Mouse (Mus musculus) gastrocnemius, adult 2 months (tissue): ENCODE data around the gene Galnt16. TPM values are rescaled to one million over a fixed set of nuclear protein-coding genes. Genes with fewer than 3 reads are reported as not detected.

Experiments
- DNase-seq: peaks from one replicate; pipeline ENCODE4 v3.0.0; 2022
- H3K27ac ChIP-seq: fragments of 200-600 bp; 2 replicates; pipeline ENCODE4 v1.8.1; 2022; ENCODE audit warnings: mild to moderate bottlenecking
- H3K4me3 ChIP-seq: fragments of 200-600 bp; 2 replicates; pipeline ENCODE4 v1.8.1; 2022; ENCODE audit warnings: mild to moderate bottlenecking, moderate library complexity
- CTCF ChIP-seq: fragments of 200-600 bp; IDR thresholded peaks from 2 replicates; pipeline ENCODE4 v1.8.1; 2022; ENCODE audit warnings: antibody characterized with exemption, mild to moderate bottlenecking, moderate library complexity
- intact Hi-C: fragments of 180-260 bp; cut with DNase I; formaldehyde crosslinking; loops from one replicate; pipeline ENCODE4 v1.15.1; 2025
- long read RNA-seq, 2 experiments: library from polyadenylated mRNA; stranded (forward); transcript quantifications; one replicate each; pipeline ENCODE4 v2.0.0; 2021
- total RNA-seq, 2 experiments: library from RNA; stranded (reverse); gene quantifications; 2 replicates each; pipeline ENCODE4 v1.2.3; 2021

Gene Galnt16
- 1 to 10 TPM; 2.4 to 3.8 TPM for total RNA-seq
- long read RNA-seq, experiment 1, full-length matches to known transcripts, result 2 of 2 reads
- long read RNA-seq, experiment 1, partial matches to known transcripts, result 0 of 2 reads
- long read RNA-seq, experiment 1, other reads (novel, unspliced or antisense), result 0 of 2 reads
- long read RNA-seq, experiment 2, partial matches to known transcripts, result 0 of 1 reads
- long read RNA-seq, experiment 2, other reads (novel, unspliced or antisense), result 0 of 1 reads

GRCm38 (mm10) chr12:80517977-80518376, at the start of gene Galnt16:
Gene Galnt16, plus strand, starts transcription at chr12:80518277.
- intact Hi-C loops, result no loop called here
- peak within 1 kb of the TSS; percentile 69 for H3K27ac ChIP-seq
- peak within 1 kb of the TSS; percentile 81 for H3K4me3 ChIP-seq
- DNase-seq, result no peak
- no peak for TF ChIP-seq CTCF

GRCm38 (mm10) chr12:80470206-80470605, 47.9 kb upstream of the Galnt16 start:
- no peak for TF ChIP-seq CTCF
- Histone ChIP-seq H3K4me3 (no peak overlapping the region), H3K27ac (peak overlapping the region; percentile 87)
- intact Hi-C loops, result no loop called here
- DNase-seq, result peak; percentile 70

- TF ChIP-seq CTCF, result no peak
- H3K4me3 ChIP-seq, result no peak overlapping the region
- intact Hi-C loops, result no loop called here
- peak overlapping the region; percentile 87 for H3K27ac ChIP-seq
- peak; percentile 50 for DNase-seq
These were observed 46.2 kb upstream of the Galnt16 start for GRCm38 (mm10) chr12:80471926-80472325.

- DNase-seq, result no peak
- Histone ChIP-seq H3K27ac (peak overlapping the region; percentile 61; the same call in 1 of the 2 replicates), H3K4me3 (no peak overlapping the region)
- no peak for TF ChIP-seq CTCF
- intact Hi-C loops, result no loop called here
These were observed 44.3 kb upstream of the Galnt16 start for GRCm38 (mm10) chr12:80473731-80474130.

- peak overlapping the region; percentile 95 for H3K27ac ChIP-seq
- H3K4me3 ChIP-seq, result peak overlapping the region; percentile 79
- DNase-seq, result peak; percentile 44
- intact Hi-C loops, result no loop called here
- TF ChIP-seq CTCF, result no peak
These were observed 38.1 kb upstream of the Galnt16 start for GRCm38 (mm10) chr12:80479986-80480385.

- peak; percentile 22; the same call in 1 of the 2 replicates for TF ChIP-seq CTCF
- DNase-seq, result no peak
- intact Hi-C loops, result no loop called here
- Histone ChIP-seq H3K4me3 (peak overlapping the region; percentile 7; the same call in 1 of the 2 replicates), H3K27ac (peak overlapping the region; percentile 29; the same call in 1 of the 2 replicates)
These were observed 34.7 kb upstream of the Galnt16 start for GRCm38 (mm10) chr12:80483397-80483796.

- intact Hi-C loops, result loop anchor here (10.0 kb wide), 1 partner anchor 231 kb away; no protein-coding TSS in a partner anchor
- peak; percentile 26; the same call in 1 of the 2 replicates for TF ChIP-seq CTCF
- no peak overlapping the region for H3K27ac ChIP-seq
These were observed 24.8 kb upstream of the Galnt16 start for GRCm38 (mm10) chr12:80493311-80493710.

GRCm38 (mm10) chr12:80495691-80496090, 22.4 kb upstream of the Galnt16 start:
- no peak for DNase-seq
- intact Hi-C loops, result loop anchor here (10.0 kb wide), 1 partner anchor 229 kb away; no protein-coding TSS in a partner anchor
- no peak for TF ChIP-seq CTCF
- H3K27ac ChIP-seq, result no peak overlapping the region
- no peak overlapping the region for H3K4me3 ChIP-seq

More at GRCm38 (mm10) chr12:80493311-80493710, 24.8 kb upstream of the Galnt16 start:
- H3K4me3 ChIP-seq, result no peak overlapping the region
- no peak for DNase-seq

- intact Hi-C loops, result loop anchor here (10.0 kb wide), 1 partner anchor 226 kb away; no protein-coding TSS in a partner anchor
- Histone ChIP-seq H3K4me3 (no peak overlapping the region), H3K27ac (no peak overlapping the region)
- no peak for DNase-seq
- TF ChIP-seq CTCF, result peak; percentile 44
These were observed 19.7 kb upstream of the Galnt16 start for GRCm38 (mm10) chr12:80498356-80498755.

- Histone ChIP-seq H3K4me3 (no peak overlapping the region), H3K27ac (no peak overlapping the region)
- intact Hi-C loops, result no loop called here
- TF ChIP-seq CTCF, result no peak
- peak; percentile 40 for DNase-seq
These were observed 17.6 kb upstream of the Galnt16 start for GRCm38 (mm10) chr12:80500506-80500905.

GRCm38 (mm10) chr12:80504718-80505117, 13.4 kb upstream of the Galnt16 start:
- TF ChIP-seq CTCF, result no peak
- Histone ChIP-seq H3K4me3 (no peak overlapping the region), H3K27ac (peak overlapping the region; percentile 68)
- DNase-seq, result peak; percentile 56
- intact Hi-C loops, result no loop called here

- peak; percentile 74 for DNase-seq
- peak overlapping the region; percentile 51 for H3K4me3 ChIP-seq
- intact Hi-C loops, result no loop called here
- peak overlapping the region; percentile 82 for H3K27ac ChIP-seq
- peak; percentile 18; the same call in 1 of the 2 replicates for TF ChIP-seq CTCF
These were observed 10.9 kb upstream of the Galnt16 start for GRCm38 (mm10) chr12:80507041-80507745.

- TF ChIP-seq CTCF, result no peak
- peak; percentile 37 for DNase-seq
These were observed 298 bp downstream of the Galnt16 start for GRCm38 (mm10) chr12:80518393-80518756.

More at GRCm38 (mm10) chr12:80518393-80518756, 298 bp downstream of the Galnt16 start:
- intact Hi-C loops, result no loop called here
- no peak overlapping the region for H3K27ac ChIP-seq
- H3K4me3 ChIP-seq, result peak overlapping the region; percentile 81
